Mouse (Mus musculus): ENCODE data around the gene Hist3h2a.

The Hist3h2a gene

GRCm38 (mm10) chr11:58969027-58969426 is 14.5 kb downstream of the Hist3h2a start:
- no peak for DNase-seq (ENCODE audit: low read depth)

- DNase-seq (ENCODE audit: low read depth): no peak
Measured at GRCm38 (mm10) chr11:58969659-58970058, 15.2 kb downstream of the Hist3h2a start.

DNA sequence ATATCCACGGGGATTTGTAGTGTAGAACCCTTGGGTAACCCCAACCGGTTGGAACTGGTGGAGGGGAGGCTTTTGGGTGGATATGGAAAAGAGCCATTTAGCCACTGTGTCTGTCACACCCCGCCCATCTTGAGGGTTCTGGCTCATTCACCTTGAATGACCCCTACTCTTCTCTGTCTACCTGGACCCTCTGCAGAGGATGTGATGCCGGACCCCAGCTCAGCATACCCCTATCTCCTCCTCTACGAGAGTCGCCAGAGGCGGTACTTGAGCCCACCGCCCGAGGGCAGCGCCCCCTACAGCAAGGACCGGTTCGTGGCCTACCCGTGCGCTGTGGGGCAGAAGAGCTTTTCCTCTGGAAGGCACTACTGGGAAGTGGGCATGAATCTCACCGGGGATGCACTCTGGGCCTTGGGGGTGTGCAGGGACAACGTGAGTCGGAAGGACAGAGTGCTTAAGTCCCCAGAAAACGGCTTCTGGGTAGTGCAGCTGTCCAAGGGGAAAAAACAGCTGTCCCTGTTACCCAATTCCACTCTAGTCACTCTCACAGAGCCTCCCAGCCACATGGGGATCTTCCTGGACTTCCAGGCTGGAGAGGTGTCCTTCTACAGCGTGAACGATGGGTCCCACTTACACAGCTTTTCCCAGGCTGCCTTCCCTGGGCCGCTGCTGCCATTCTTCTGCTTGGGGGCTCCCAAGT is 16.5 kb downstream of the Hist3h2a start:
- DNase-seq (ENCODE audit: low read depth): no peak

GRCm38 (mm10) chr11:58971796-58972195 is 17.3 kb downstream of the Hist3h2a start:
- no peak for DNase-seq (ENCODE audit: low read depth)

GRCm38 (mm10) chr11:58974414-58974813 is 19.9 kb downstream of the Hist3h2a start:
- no peak for DNase-seq (ENCODE audit: low read depth)

DNA sequence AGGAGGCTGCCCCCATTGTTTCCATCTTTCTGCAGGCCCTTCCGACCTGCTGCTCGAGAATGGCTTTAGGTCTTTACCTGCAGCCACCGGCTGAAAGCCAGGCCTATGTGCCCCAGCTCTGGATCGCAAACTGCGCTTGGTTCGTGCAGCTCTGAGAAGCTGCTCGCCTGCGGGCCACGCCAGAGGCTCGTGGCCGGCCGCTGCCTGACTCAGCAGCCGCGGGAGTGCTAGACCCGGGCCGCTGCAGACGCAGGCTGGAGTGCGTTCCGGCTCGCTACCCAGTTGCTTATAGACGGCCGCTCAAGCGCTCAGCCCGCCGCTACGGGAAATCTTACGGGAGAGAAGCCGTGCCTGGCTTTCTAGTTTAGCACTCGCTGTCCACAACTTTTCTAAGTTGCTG is 22.7 kb downstream of the Hist3h2a start:
- no peak for DNase-seq (ENCODE audit: low read depth)

DNA sequence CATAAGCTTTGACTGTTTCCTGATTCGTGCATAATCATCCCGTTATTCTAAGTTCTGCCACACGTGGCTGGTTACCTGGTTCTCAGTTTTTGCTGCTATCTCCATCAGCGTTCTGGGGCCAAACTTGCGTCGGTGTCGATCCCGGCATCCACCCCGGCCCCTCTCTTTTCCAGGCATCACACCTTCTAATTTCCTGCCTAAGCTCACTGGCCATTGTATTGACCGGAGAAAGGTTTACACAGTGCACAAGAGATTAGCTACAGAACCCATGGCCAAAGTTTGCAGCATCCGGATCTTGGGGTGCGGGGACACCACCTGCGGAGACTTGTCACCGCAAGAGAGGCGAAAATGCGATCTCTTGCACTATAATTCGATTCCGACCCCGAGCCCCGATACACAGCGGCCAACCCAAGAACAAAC is 23.1 kb downstream of the Hist3h2a start:
- no peak for DNase-seq (ENCODE audit: low read depth)

DNA sequence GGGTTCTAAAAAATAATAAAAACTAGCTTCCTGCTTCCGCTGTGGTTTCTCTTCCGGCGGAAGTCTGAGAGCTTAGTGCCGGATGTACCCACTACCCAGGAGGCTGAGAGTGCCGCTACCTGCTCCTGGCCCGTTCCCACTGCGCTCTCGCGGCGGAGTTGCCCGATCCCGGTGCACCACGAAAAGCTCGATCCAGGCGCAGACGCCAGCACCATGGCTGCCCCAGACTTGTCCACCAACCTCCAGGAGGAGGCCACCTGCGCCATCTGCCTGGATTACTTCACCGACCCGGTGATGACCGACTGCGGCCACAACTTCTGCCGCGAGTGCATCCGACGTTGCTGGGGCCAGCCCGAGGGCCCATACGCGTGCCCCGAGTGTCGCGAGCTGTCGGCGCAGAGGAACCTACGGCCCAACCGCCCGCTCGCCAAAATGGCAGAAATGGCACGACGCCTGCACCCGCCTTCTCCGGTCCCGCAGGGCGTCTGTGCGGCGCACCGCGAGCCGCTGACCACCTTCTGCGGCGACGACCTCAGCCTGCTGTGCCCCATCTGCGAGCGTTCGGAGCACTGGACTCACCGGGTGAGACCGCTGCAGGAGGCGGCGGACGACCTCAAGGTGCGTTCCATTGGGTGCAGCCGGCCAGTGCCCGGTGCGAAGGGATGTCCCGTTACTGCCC is 23.7 kb downstream of the Hist3h2a start, which contains the start of gene Trim11:
Gene Trim11, plus strand, starts transcription at position 67 of the 679 bp plus-strand sequence.
- peak; percentile 82 for DNase-seq (ENCODE audit: low read depth)

GRCm38 (mm10) chr11:58978706-58979030 is 24.2 kb downstream of the Hist3h2a start:
- no peak for DNase-seq (ENCODE audit: low read depth)

GRCm38 (mm10) chr11:58979183-58979582 is 24.7 kb downstream of the Hist3h2a start:
- no peak for DNase-seq (ENCODE audit: low read depth)

- DNase-seq (ENCODE audit: low read depth): no peak
Measured at GRCm38 (mm10) chr11:58979661-58980060, 25.2 kb downstream of the Hist3h2a start.

DNA sequence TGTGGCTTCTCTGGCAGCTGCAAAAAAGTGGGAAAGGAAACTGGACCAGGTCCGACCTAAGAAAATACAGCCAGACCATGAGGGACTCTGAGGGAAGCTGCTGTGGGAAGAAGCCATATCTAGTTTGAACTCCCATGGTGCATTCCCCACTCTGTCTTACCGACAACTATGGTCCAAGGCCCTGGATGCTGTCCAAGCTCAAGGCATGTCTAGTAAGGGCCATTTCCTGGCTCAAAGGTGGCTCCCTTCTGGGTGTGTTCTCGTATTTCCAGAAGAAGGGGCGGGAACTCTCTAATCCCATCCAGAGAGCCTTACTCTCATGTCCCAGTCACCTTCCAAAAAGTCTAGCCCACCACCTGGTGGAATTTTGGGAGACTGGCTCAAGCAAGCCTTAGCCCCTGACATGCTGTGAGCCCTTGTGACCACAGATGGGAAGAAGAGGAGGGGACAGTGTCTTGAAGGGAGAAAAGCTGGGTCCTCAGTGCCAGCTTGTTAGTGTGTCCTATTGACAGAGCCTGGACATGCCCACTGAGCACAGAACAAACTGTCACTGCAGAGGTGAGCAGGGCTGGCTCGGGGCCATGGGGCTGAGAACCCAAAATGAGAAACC is 26.0 kb downstream of the Hist3h2a start:
- DNase-seq (ENCODE audit: low read depth): no peak

GRCm38 (mm10) chr11:58981541-58982447 is 27.3 kb downstream of the Hist3h2a start:
- peak; percentile 83 for DNase-seq (ENCODE audit: low read depth)

- no peak for DNase-seq (ENCODE audit: low read depth)
Measured at GRCm38 (mm10) chr11:58982471-58983097, 28.1 kb downstream of the Hist3h2a start.

DNA sequence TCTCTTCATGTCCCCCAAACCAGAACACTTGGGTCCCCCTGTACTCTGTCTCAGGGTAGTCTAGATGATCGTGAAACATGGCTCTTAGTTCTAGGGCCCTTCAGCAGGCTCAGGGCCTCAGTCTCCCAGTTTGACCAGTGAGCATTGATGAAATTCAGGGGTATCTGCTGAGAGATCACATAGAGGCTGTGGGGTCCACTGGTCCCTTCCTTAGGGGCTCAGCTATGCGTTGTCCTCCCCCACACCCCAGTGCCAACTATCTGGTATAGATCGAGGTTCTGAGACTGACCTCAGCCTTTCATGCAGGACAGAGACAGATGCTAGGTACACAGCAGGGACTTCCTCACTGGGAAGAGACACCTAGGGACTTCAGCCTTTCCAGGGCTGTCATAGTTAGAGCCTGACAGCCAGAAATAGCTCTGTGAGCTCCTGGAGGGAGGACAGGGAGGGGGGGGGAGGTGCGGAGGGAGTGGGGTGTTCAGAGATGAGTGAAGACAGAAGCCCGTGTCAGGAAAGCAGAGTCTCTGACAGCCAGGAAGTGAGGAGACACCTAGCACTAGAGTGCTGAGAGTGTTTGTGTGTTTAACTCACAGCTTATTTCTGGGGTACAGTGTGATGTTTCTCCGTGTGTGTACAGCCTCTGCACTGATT is 29.3 kb downstream of the Hist3h2a start:
- DNase-seq (ENCODE audit: low read depth): no peak

DNA sequence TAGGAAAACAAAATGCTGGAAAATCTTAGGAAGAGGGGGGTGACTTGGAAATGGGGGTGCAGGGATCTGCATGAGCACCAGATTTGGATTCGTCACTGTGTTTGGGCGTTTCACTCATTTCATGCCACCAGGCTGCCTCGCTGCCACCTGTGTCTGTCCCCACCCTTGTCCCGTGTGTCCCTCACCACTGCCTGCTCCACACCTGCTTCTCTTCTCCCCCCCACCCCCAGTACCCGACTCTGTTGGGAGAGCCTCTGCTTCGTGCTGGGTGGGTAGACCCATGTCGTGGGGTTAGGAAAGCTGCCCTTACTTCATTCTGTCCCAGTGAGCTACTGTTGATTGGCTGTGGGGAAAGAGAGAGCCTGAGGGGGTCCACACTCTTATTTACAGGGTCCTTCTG is 30.2 kb downstream of the Hist3h2a start:
- DNase-seq (ENCODE audit: low read depth): no peak

GRCm38 (mm10) chr11:58985299-58985917 is 30.9 kb downstream of the Hist3h2a start:
- no peak for DNase-seq (ENCODE audit: low read depth)

- DNase-seq (ENCODE audit: low read depth): no peak
Measured at GRCm38 (mm10) chr11:58989166-58989565, 34.7 kb downstream of the Hist3h2a start.

DNA sequence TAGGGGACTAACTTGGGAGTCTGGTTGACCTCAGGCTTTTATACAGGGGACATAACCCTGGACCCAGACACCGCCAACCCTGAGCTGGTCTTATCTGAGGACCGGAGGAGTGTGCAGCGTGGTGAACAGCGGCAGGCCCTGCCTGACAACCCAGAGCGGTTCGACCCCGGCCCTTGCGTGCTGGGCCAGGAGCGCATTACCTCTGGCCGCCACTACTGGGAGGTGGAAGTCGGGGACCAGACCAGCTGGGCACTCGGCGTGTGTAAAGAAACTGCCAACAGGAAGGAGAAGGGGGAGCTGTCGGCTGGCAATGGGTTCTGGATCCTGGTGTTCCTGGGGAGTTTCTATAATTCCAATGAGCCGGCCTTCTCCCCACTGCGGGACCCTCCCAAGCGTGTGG is 35.7 kb downstream of the Hist3h2a start:
- no peak for DNase-seq (ENCODE audit: low read depth)

DNA sequence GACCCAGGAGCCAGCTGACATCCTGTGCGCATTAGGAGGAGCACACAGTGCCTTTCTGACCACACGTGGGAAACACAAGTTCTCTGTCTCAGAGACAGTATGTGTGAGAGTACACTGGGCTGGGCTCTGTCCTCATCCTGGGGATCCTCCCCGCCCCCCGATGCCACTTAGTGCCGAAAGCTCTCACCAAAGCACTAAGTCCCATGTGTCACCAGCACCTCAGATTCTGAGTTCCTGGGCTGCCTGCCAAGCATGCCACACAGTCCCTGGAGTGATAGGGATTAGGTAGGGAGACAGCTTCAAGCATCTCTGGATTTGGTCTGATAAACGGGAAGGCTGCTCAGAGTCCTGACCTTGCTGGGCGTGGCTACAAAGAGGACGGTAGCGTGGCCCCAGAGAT is 36.3 kb downstream of the Hist3h2a start:
- no peak for DNase-seq (ENCODE audit: low read depth)

GRCm38 (mm10) chr11:58991911-58992310 is 37.4 kb downstream of the Hist3h2a start:
- DNase-seq (ENCODE audit: low read depth): no peak
